In the genomic region with DNA sequence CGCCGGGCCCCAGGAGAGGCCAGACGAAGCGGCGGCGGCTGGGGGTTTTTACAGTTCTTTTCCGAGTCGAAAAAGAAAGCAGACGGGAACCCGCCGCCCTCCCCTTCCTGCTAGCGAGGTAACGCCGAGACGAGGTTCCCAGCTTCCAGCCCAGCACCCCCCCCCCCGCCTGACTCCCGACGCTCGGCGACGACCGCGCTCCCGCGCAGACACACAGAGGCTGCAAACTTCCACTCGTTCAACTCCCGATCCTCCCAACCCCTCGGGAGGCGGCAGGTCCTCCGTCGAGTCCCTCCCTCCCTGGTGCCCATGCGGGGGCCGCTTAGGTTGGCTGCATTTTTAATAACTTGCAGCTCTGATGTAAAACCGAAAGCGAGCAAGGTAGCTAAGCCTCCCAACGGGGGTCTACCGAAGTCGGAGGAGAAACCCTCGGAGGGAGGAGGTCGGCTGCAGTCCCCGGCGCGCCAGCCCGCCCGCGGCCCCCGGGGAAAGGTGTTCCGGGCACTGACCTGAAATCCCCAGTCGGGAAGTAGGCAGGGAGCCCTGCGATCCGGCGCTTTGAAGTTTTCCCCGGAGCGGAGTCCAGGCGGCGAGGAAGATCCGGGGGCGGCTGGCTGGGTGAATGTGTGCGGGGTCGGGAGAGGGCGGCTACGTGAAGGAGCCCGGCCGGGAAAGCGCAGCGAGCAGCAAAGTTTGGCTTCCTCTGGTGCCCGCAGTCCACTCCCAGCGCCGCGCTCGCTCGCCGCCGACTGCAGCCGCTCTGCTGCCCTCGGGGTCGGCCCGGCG, we compare ENCODE assay signal across 8 mouse cellular contexts.
A peak's percentile ranks its signal among the peaks of the same experiment; 100 is the strongest.
DNase-seq lines count a peak whose midpoint lies in the region; ATAC-seq and TF ChIP-seq lines count a peak whose summit lies in the region.

No protein-coding gene starts in this region.

- no peak for TF ChIP-seq CTCF in brain, embryonic 14.5 days (IDR thresholded peaks at IDR 0.05; ENCODE audit: borderline replicate concordance, extremely low read depth, insufficient read depth, insufficient read length)

- DNase-seq in ovary, postnatal 36 days (ENCODE audit: low spot score) = peak; percentile 45
- no peak for DNase-seq in ovary, postnatal 10 days (ENCODE audit: low spot score)
- DNase-seq in brain, embryonic 14.5 days (ENCODE audit: low read depth) = peak; percentile 69
- DNase-seq in gastrocnemius, postnatal 10 days = peak; percentile 51
- DNase-seq in intestine, embryonic 14.5 days (ENCODE audit: low spot score) = peak; percentile 74
- no peak for DNase-seq in retina, postnatal 1 day

- no peaks in the 10 kb centered on the region; the same call in 1 of the 2 replicates for H3K4me1 ChIP-seq in intestine, embryonic 14.5 days (replicated peaks; ENCODE audit: control insufficient read depth, insufficient read depth, low read length)
- H3K4me1 ChIP-seq in liver, embryonic 15.5 days (replicated peaks) = peaks cover 36% of the 10 kb centered on the region
- H3K4me1 ChIP-seq in neural tube, embryonic 13.5 days (replicated peaks) = peaks cover 54% of the 10 kb centered on the region

- no peak for TF ChIP-seq POLR2A in brain, embryonic 14.5 days (IDR thresholded peaks at IDR 0.05; ENCODE audit: borderline replicate concordance, extremely low read depth, insufficient read depth, insufficient read length, poor library complexity, severe bottlenecking)

- H3K27ac ChIP-seq in intestine, embryonic 14.5 days (ENCODE audit: low read depth) = peak overlapping the region; percentile 79
- H3K27ac ChIP-seq in liver, embryonic 15.5 days (replicated peaks) = peak overlapping the region; percentile 66
- H3K27ac ChIP-seq in neural tube, embryonic 13.5 days (replicated peaks) = peak overlapping the region; percentile 95

- WGBS in intestine, embryonic 14.5 days = 0% methylated on average over 58 of the region's 79 CpGs
- 2% methylated on average over 75 of the region's 79 CpGs for WGBS in liver, embryonic 15.5 days (ENCODE audit: insufficient replicate concordance)
- WGBS in neural tube, embryonic 13.5 days = under 1% methylated on average over 55 of the region's 79 CpGs

- H3K36me3 ChIP-seq in intestine, embryonic 14.5 days (ENCODE audit: control insufficient read depth, insufficient read depth, low read length) = no peaks in the 10 kb centered on the region
- no peaks in the 10 kb centered on the region for H3K36me3 ChIP-seq in liver, embryonic 15.5 days (replicated peaks)
- no peaks in the 10 kb centered on the region for H3K36me3 ChIP-seq in neural tube, embryonic 13.5 days

- ATAC-seq in intestine, embryonic 14.5 days (replicated peaks; ENCODE audit: low FRiP score, low TSS enrichment, low read depth) = no peak
- ATAC-seq in liver, embryonic 15.5 days (ENCODE audit: insufficient read depth) = no peak; the same call in 1 of the 2 replicates
- peak; percentile 8; the same call in 1 of the 2 replicates for ATAC-seq in neural tube, embryonic 13.5 days (ENCODE audit: low read depth)

- peak overlapping the region; percentile 64 for H3K4me3 ChIP-seq in intestine, embryonic 14.5 days (ENCODE audit: low read depth, low read length)
- peak overlapping the region; percentile 70 for H3K4me3 ChIP-seq in liver, embryonic 15.5 days (replicated peaks)
- peak overlapping the region; percentile 62 for H3K4me3 ChIP-seq in neural tube, embryonic 13.5 days

- no peaks in the 10 kb centered on the region for H3K9me3 ChIP-seq in intestine, embryonic 14.5 days (ENCODE audit: control insufficient read depth, low read length)
- no peaks in the 10 kb centered on the region for H3K9me3 ChIP-seq in liver, embryonic 15.5 days (replicated peaks)
- no peaks in the 10 kb centered on the region for H3K9me3 ChIP-seq in neural tube, embryonic 13.5 days

- peak overlapping the region; percentile 63 for H3K4me2 ChIP-seq in intestine, embryonic 14.5 days (ENCODE audit: low read length)
- peak overlapping the region; percentile 91 for H3K4me2 ChIP-seq in liver, embryonic 15.5 days
- H3K4me2 ChIP-seq in neural tube, embryonic 13.5 days = peak overlapping the region; percentile 66

- H3K9ac ChIP-seq in intestine, embryonic 14.5 days (ENCODE audit: low read length) = peak overlapping the region; percentile 81
- H3K9ac ChIP-seq in liver, embryonic 15.5 days = peak overlapping the region; percentile 63
- H3K9ac ChIP-seq in neural tube, embryonic 13.5 days = peak overlapping the region; percentile 86

- H3K27me3 ChIP-seq in intestine, embryonic 14.5 days (replicated peaks; ENCODE audit: control insufficient read depth, insufficient read depth, low read length) = peaks cover 59% of the 10 kb centered on the region
- H3K27me3 ChIP-seq in liver, embryonic 15.5 days = peaks cover 100% of the 10 kb centered on the region
- peaks cover 98% of the 10 kb centered on the region for H3K27me3 ChIP-seq in neural tube, embryonic 13.5 days

Comparison
In these comparisons a context has a peak if more than half of its experiments do, and no peak if none do; other contexts are left out.
1. DNase-seq: peak in ovary, postnatal 36 days (single experiment), brain, embryonic 14.5 days (single experiment), gastrocnemius, postnatal 10 days (single experiment) and intestine, embryonic 14.5 days (single experiment); none in ovary, postnatal 10 days (single experiment) and retina, postnatal 1 day (single experiment).
2. Peak in every context shown above with its lines, with median percentiles within 50 percentile points of each other: H3K27ac ChIP-seq, H3K4me2 ChIP-seq, H3K4me3 ChIP-seq and H3K9ac ChIP-seq.